Mouse (Mus musculus) erythroblast, embryonic 14.5 days (primary cell): ENCODE data around the gene Stx8.

Experiments used
- GATA1 ChIP-seq: IDR thresholded peaks from 2 replicates; pipeline ENCODE4 v1.6.1; 2012; ENCODE audit warnings: low read length, inconsistent platforms, mixed read lengths
- TAL1 ChIP-seq: IDR thresholded peaks from 3 replicates; pipeline ENCODE4 v1.6.1; 2012; ENCODE audit warnings: low read length, inconsistent platforms, mixed read lengths

DNA sequence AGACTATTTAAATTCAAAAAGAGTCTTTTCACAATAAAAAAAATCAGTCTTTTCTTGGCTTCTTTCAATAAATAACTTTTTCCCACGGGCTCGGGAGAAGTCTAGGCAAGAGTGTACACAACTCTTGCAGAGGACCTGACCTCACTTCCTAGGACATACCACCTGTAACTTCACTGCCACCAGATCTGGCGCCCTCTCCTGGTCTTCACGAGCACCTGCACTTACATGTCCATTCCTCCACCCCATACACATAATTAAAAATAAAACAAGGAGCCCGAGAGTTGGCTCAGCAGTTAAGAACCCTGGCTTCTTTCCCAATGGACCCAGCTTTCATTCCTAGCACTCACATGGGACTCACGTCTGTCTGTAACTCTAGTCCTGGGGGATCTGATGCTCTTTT lies 1.9 kb upstream of the Stx8 start:
- no peak for TF ChIP-seq TAL1
- no peak for TF ChIP-seq GATA1
